Mouse (Mus musculus): ENCODE data around the gene C1qtnf4.

GRCm38 (mm10) chr2:90846597-90846954 lies 39.1 kb upstream of the C1qtnf4 start:
- TF ChIP-seq CTCF (conservative IDR thresholded peaks at IDR 0.05 in 1 of 2, IDR thresholded peaks at IDR 0.05 in 1 of 2; ENCODE audit: low read depth in 2 of 2, low read length in 2 of 2) (no peak), MYC (IDR thresholded peaks at IDR 0.05; ENCODE audit: low read depth, low read length) (no peak; the same call in 1 of the 2 replicates), CHD2 (IDR thresholded peaks at IDR 0.05; ENCODE audit: low read length) (no peak), POLR2AphosphoS2 (IDR thresholded peaks at IDR 0.05; ENCODE audit: low read depth, low read length) (no peak), RAD21 (IDR thresholded peaks at IDR 0.05; ENCODE audit: low read depth, low read length) (no peak), KAT2A (IDR thresholded peaks at IDR 0.05; ENCODE audit: insufficient replicate concordance, low read length) (no peak), NRF1 (IDR thresholded peaks at IDR 0.05; ENCODE audit: low read depth, low read length) (no peak), CHD1 (IDR thresholded peaks at IDR 0.05; ENCODE audit: low read depth, low read length) (no peak), TBP (conservative IDR thresholded peaks at IDR 0.05; ENCODE audit: low read depth, low read length) (no peak)
